Mouse (Mus musculus) G1E (cell line): ENCODE data around the gene Atg7.

ENCODE experiments used
- CTCF ChIP-seq: IDR thresholded peaks from 2 replicates; pipeline ENCODE4 v1.5.1; 2012; ENCODE audit warnings: low read depth, low read length, inconsistent platforms, mixed read lengths
- GATA1 ChIP-seq: IDR thresholded peaks from 2 replicates; pipeline ENCODE4 v1.6.1; 2012; ENCODE audit warnings: borderline replicate concordance, low read length, inconsistent platforms, mixed read lengths
- GATA2 ChIP-seq: IDR thresholded peaks from 2 replicates; pipeline ENCODE4 v1.6.1; 2012; ENCODE audit warnings: low read depth, low read length, inconsistent platforms, borderline replicate concordance
- POLR2AphosphoS5 ChIP-seq: IDR thresholded peaks from 2 replicates; pipeline ENCODE4 v1.6.1; 2012; ENCODE audit warnings: low read depth, low read length, inconsistent platforms; ENCODE audit not compliant: insufficient replicate concordance

DNA sequence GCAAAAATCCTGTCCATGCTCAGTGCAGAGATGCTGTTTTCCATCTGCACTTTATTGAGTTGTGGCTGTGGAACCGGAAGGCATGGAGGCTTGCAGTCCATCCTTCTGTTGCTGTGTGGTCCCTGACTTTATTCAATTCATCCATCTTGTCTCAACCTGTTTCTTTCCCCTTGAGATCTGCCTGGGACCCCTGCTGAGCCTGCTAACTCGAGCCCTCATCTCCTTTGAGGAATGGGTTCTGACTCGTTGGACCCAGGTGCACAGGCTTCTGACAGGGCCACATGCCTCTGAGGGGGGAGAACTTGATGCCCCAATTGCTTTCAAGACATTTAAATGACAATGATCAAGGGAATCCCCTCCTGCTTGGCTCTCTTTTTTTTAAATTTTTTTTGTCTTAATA is 143.6 kb downstream of the Atg7 start:
- TF ChIP-seq CTCF = no peak
- no peak for TF ChIP-seq GATA1
- TF ChIP-seq POLR2AphosphoS5 = no peak
- TF ChIP-seq GATA2 = no peak
